Mouse (Mus musculus) bone marrow macrophage, adult 2 months (primary cell): Measurements from ENCODE around the gene Glrx.

ENCODE experiments used
- CTCF ChIP-seq: IDR thresholded peaks from 2 replicates; pipeline ENCODE4 v1.5.1; 2012; ENCODE audit warnings: low read depth, mild to moderate bottlenecking, low read length, moderate library complexity
- POLR2A ChIP-seq: IDR thresholded peaks from 2 replicates; pipeline ENCODE4 v1.6.1; 2012; ENCODE audit warnings: mild to moderate bottlenecking, low read depth, low read length, borderline replicate concordance

DNA sequence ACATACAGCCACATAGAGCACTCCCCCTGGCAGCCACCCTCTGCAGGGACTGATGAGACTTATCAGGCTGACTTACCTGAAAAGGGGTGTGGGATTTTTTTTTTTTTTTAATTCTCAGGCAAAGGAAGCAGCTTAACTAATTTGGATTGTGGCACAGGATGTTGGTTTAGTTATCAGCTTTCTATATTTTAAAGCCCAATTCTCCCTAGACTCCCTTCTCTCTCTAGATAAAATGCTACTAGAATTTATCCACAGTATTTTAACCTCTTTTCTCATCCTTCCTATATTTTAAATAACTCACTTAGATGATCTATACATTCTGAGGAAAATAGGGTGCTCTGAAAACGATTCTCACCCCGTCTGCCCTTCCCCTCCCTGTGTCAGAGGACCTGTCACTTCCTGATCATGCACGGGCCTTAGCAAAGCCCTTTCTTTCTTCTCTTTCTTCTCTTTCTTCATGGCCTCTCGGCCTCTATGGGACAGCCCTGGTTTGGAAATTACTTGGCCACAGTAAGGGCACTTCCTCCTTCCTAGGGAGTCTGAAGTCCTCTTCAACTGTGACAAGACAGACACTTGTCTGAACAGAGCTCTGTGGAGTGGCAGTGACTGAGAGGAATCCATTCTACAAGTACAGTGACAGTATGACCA lies 6.0 kb downstream of the Glrx start:
- no peak for TF ChIP-seq POLR2A
- no peak for TF ChIP-seq CTCF
